Mouse (Mus musculus) myocyte (in vitro differentiated cells): ENCODE results near the gene Pcx. TPM values are rescaled to one million over a fixed set of nuclear protein-coding genes. Genes with fewer than 3 reads are reported as not detected.
A peak's percentile ranks its signal among the peaks of the same experiment; 100 is the strongest.

Experiments used
- H3K27me3 ChIP-seq: one replicate; pipeline ENCODE4 v1.6.1; 2011; ENCODE audit not compliant: control insufficient read depth, insufficient read depth, insufficient read length
- H3K36me3 ChIP-seq: one replicate; pipeline ENCODE4 v1.6.1; 2011; ENCODE audit not compliant: control insufficient read depth, insufficient read depth
- H3K4me2 ChIP-seq: one replicate; pipeline ENCODE4 v1.6.1; 2011; ENCODE audit warnings: low read depth, control low read depth
- H3K4me3 ChIP-seq: one replicate; pipeline ENCODE4 v1.5.1; 2011; ENCODE audit warnings: mild to moderate bottlenecking, control low read depth, moderate library complexity
- H3K79me2 ChIP-seq: one replicate; pipeline ENCODE4 v1.6.1; 2011; ENCODE audit not compliant: control insufficient read depth, insufficient read depth
- H3ac ChIP-seq: one replicate; pipeline ENCODE4 v1.6.1; 2011; ENCODE audit not compliant: control insufficient read depth, insufficient read length
- CEBPB ChIP-seq: IDR thresholded peaks from 2 replicates; pipeline ENCODE4 v1.6.1; 2011; ENCODE audit warnings: mild to moderate bottlenecking, moderate library complexity; ENCODE audit not compliant: poor library complexity, insufficient read depth, severe bottlenecking
- E2F4 ChIP-seq: IDR thresholded peaks from one replicate; pipeline ENCODE4 v1.6.1; 2011; ENCODE audit warnings: mild to moderate bottlenecking, control low read depth, moderate library complexity; ENCODE audit not compliant: insufficient read depth
- MAX ChIP-seq: IDR thresholded peaks from one replicate; pipeline ENCODE4 v1.6.1; 2011; ENCODE audit warnings: low read depth, mild to moderate bottlenecking, control low read depth
- MYOD1 ChIP-seq, 3 experiments: IDR thresholded peaks; one replicate each; pipeline ENCODE4 v1.6.1; 2011; ENCODE audit warnings: control low read depth in 2 of 3, low read depth in 2 of 3, mild to moderate bottlenecking in 2 of 3, moderate library complexity in 1 of 3; ENCODE audit not compliant: insufficient read length in 2 of 3, control insufficient read depth in 1 of 3
- MYOG ChIP-seq, 3 experiments: IDR thresholded peaks; one replicate each; pipeline ENCODE4 v1.6.1; 2011; ENCODE audit warnings: control low read depth in 2 of 3, low read depth in 2 of 3, mild to moderate bottlenecking in 2 of 3; ENCODE audit not compliant: insufficient read length in 2 of 3, control insufficient read depth in 1 of 3, insufficient read depth in 1 of 3
- POLR2A ChIP-seq: IDR thresholded peaks from one replicate; pipeline ENCODE4 v1.6.1; 2011; ENCODE audit warnings: low read depth, mild to moderate bottlenecking, control low read depth, moderate library complexity; ENCODE audit not compliant: insufficient read length
- REST ChIP-seq: IDR thresholded peaks from one replicate; pipeline ENCODE4 v1.6.1; 2011; ENCODE audit warnings: mild to moderate bottlenecking, control low read depth, moderate library complexity; ENCODE audit not compliant: insufficient read depth, insufficient read length
- SRF ChIP-seq: IDR thresholded peaks from one replicate; pipeline ENCODE4 v1.6.1; 2011; ENCODE audit warnings: low read depth; ENCODE audit not compliant: control insufficient read depth, insufficient read length
- TCF12 ChIP-seq: IDR thresholded peaks from one replicate; pipeline ENCODE4 v1.6.1; 2011; ENCODE audit warnings: mild to moderate bottlenecking, control low read depth; ENCODE audit not compliant: poor library complexity, insufficient read depth, severe bottlenecking
- TCF3 ChIP-seq: IDR thresholded peaks from one replicate; pipeline ENCODE4 v1.6.1; 2011; ENCODE audit warnings: low read depth, control low read depth; ENCODE audit not compliant: insufficient read length
- USF1 ChIP-seq: IDR thresholded peaks from one replicate; pipeline ENCODE4 v1.6.1; 2011; ENCODE audit warnings: low read depth, mild to moderate bottlenecking, control low read depth, moderate library complexity
- polyA plus RNA-seq: library from polyadenylated mRNA; unstranded; fragments of >200 nt; fragmentation: generic; extraction: Trizol; gene quantifications from one replicate; pipeline ENCODE4 v1.2.1, GENCODE M21; 2012; ENCODE audit warnings: missing spikeins

Pcx gene
- polyA plus RNA-seq, 1 experiment, result 16.3 TPM

- H3ac ChIP-seq, result no peak overlapping the region
- TF ChIP-seq TCF12 (no peak), CEBPB (no peak), E2F4 (no peak), SRF (no peak), MYOD1 (IDR thresholded peaks at IDR 0.05; ENCODE audit: control insufficient read depth in 1 of 3, insufficient read length in 2 of 3, low read depth in 2 of 3) (no peak), USF1 (no peak), MYOG (IDR thresholded peaks at IDR 0.05; ENCODE audit: control insufficient read depth in 1 of 3, insufficient read depth in 1 of 3, insufficient read length in 2 of 3, low read depth in 2 of 3) (no peak), REST (no peak), TCF3 (no peak), MAX (no peak)
- H3K4me2 ChIP-seq, result no peak overlapping the region
- no peaks in the 10 kb centered on the region for H3K27me3 ChIP-seq
- H3K4me3 ChIP-seq, result no peak overlapping the region
- H3K36me3 ChIP-seq, result no peaks in the 10 kb centered on the region
- H3K79me2 ChIP-seq, result no peaks in the 10 kb centered on the region
Observed at GRCm38 (mm10) chr19:4504830-4505229, 5.4 kb upstream of the Pcx start.

GRCm38 (mm10) chr19:4507746-4508145 lies 2.5 kb upstream of the Pcx start:
- no peak overlapping the region for H3ac ChIP-seq
- H3K36me3 ChIP-seq, result no peaks in the 10 kb centered on the region
- H3K79me2 ChIP-seq, result no peaks in the 10 kb centered on the region
- H3K4me3 ChIP-seq, result no peak overlapping the region
- no peaks in the 10 kb centered on the region for H3K27me3 ChIP-seq
- no peak for TF ChIP-seq E2F4
- no peak for TF ChIP-seq TCF12
- TF ChIP-seq POLR2A, result no peak
- TF ChIP-seq MAX, result no peak
- TF ChIP-seq TCF3, result no peak
- no peak for TF ChIP-seq REST
- no peak for TF ChIP-seq MYOG (IDR thresholded peaks at IDR 0.05; ENCODE audit: control insufficient read depth in 1 of 3, insufficient read depth in 1 of 3, insufficient read length in 2 of 3, low read depth in 2 of 3)
- TF ChIP-seq USF1, result no peak
- H3K4me2 ChIP-seq, result no peak overlapping the region

GRCm38 (mm10) chr19:4511116-4511841 lies 1.0 kb downstream of the Pcx start:
- Histone ChIP-seq H3K79me2 (no peaks in the 10 kb centered on the region), H3ac (no peak overlapping the region), H3K27me3 (no peaks in the 10 kb centered on the region), H3K4me2 (peak overlapping the region; percentile 67), H3K36me3 (no peaks in the 10 kb centered on the region), H3K4me3 (peak overlapping the region; percentile 20)
- TF ChIP-seq MYOG (IDR thresholded peaks at IDR 0.05; ENCODE audit: control insufficient read depth in 1 of 3, insufficient read depth in 1 of 3, insufficient read length in 2 of 3, low read depth in 2 of 3) (no peak), MYOD1 (IDR thresholded peaks at IDR 0.05; ENCODE audit: control insufficient read depth in 1 of 3, insufficient read length in 2 of 3, low read depth in 2 of 3) (no peak), USF1 (no peak), POLR2A (no peak), E2F4 (no peak), CEBPB (no peak), MAX (no peak), REST (no peak)

- Histone ChIP-seq H3K4me2 (no peak overlapping the region), H3K4me3 (no peak overlapping the region), H3K79me2 (no peaks in the 10 kb centered on the region), H3K27me3 (no peaks in the 10 kb centered on the region), H3ac (no peak overlapping the region), H3K36me3 (no peaks in the 10 kb centered on the region)
- TF ChIP-seq SRF, result no peak
- no peak for TF ChIP-seq MYOD1 (IDR thresholded peaks at IDR 0.05; ENCODE audit: control insufficient read depth in 1 of 3, insufficient read length in 2 of 3, low read depth in 2 of 3)
- TF ChIP-seq MYOG (IDR thresholded peaks at IDR 0.05; ENCODE audit: control insufficient read depth in 1 of 3, insufficient read depth in 1 of 3, insufficient read length in 2 of 3, low read depth in 2 of 3), result no peak
- no peak for TF ChIP-seq USF1
- no peak for TF ChIP-seq POLR2A
- TF ChIP-seq CEBPB, result no peak
Observed at GRCm38 (mm10) chr19:4513236-4513858, 3.1 kb downstream of the Pcx start.

GRCm38 (mm10) chr19:4515746-4516145 lies 5.5 kb downstream of the Pcx start:
- H3K27me3 ChIP-seq, result no peaks in the 10 kb centered on the region
- no peaks in the 10 kb centered on the region for H3K79me2 ChIP-seq
- no peaks in the 10 kb centered on the region for H3K36me3 ChIP-seq
- H3K4me3 ChIP-seq, result no peak overlapping the region
- no peak for TF ChIP-seq SRF
- TF ChIP-seq TCF12, result no peak
- TF ChIP-seq TCF3, result no peak
- no peak overlapping the region for H3ac ChIP-seq
- no peak overlapping the region for H3K4me2 ChIP-seq
